Mouse (Mus musculus) small intestine, adult 2 months (tissue): ENCODE data around the gene Cdc5l.

ENCODE experiments used
- CTCF ChIP-seq: fragments of 200-500 bp; IDR thresholded peaks from 2 replicates; pipeline ENCODE4 v1.5.1; 2012; ENCODE audit warnings: low read depth, mild to moderate bottlenecking, control low read depth, inconsistent platforms, low read length, moderate library complexity, mixed read lengths; ENCODE audit not compliant: insufficient replicate concordance, insufficient read length; ENCODE audit errors: extremely low read depth
- POLR2A ChIP-seq: fragments of 200-500 bp; IDR thresholded peaks from 2 replicates; pipeline ENCODE4 v1.6.1; 2012; ENCODE audit warnings: low read depth, mild to moderate bottlenecking, control low read depth, inconsistent platforms, low read length, moderate library complexity

- no peak for TF ChIP-seq POLR2A
- TF ChIP-seq CTCF = no peak
Observed at GRCm38 (mm10) chr17:45403207-45403606, 30.3 kb downstream of the Cdc5l start.
